Mouse (Mus musculus) lung, adult 2 months (tissue): ENCODE measurements at regions not wholly inside any gene's neighbourhood (a gene's known extent, or its start where the extent isn't known, plus 50 kb on each side); places are given as distances from the start of the nearest gene placed in this dataset.

ENCODE experiments used
- DNase-seq: peaks from one replicate; pipeline ENCODE4 v3.0.0; 2022
- H3K4me1 ChIP-seq: fragments of 200-500 bp; 2 replicates; pipeline ENCODE4 v1.6.1; 2011; ENCODE audit warnings: low read length; ENCODE audit not compliant: control insufficient read depth, insufficient read depth
- H3K4me3 ChIP-seq: fragments of 200-500 bp; replicated peaks from 2 replicates; pipeline ENCODE3; 2011; ENCODE audit warnings: low read depth, mild to moderate bottlenecking, control low read depth, low read length; ENCODE audit errors: extremely low read depth
- CTCF ChIP-seq: fragments of 200-500 bp; IDR thresholded peaks from 2 replicates; pipeline ENCODE4 v1.5.1; 2011; ENCODE audit warnings: mild to moderate bottlenecking, low read length, control low read depth; ENCODE audit not compliant: insufficient read depth
- POLR2A ChIP-seq: fragments of 200-500 bp; IDR thresholded peaks from 2 replicates; pipeline ENCODE4 v1.6.1; 2011; ENCODE audit warnings: low read depth, mild to moderate bottlenecking, control low read depth, low read length, borderline replicate concordance; ENCODE audit errors: extremely low read depth
- WGBS: fragments of 180-500 bp; shearing (Covaris S2); methylation state at CpG from one replicate; pipeline ENCODE4 v1.1.7; 2018; 5-methylcytosine and 5-hydroxymethylcytosine counted together

- 76% methylated on average over 17 of the region's 17 CpGs for WGBS
- TF ChIP-seq POLR2A (no peak), CTCF (no peak)
- no peak for DNase-seq
These were observed 131.2 kb upstream of the Dyrk2 start for GRCm38 (mm10) chr10:119001000-119001780.

GRCm38 (mm10) chr10:118998966-118999365, 129.0 kb upstream of the Dyrk2 start:
- peaks cover 5% of the 10 kb centered on the region; the same call in 1 of the 2 replicates for H3K4me1 ChIP-seq
- TF ChIP-seq POLR2A = no peak
- no peak for TF ChIP-seq CTCF
- 70% methylated on average over 6 of the region's 6 CpGs for WGBS
- DNase-seq = no peak
- no peak overlapping the region for H3K4me3 ChIP-seq

More at GRCm38 (mm10) chr10:119001000-119001780, 131.2 kb upstream of the Dyrk2 start:
- Histone ChIP-seq H3K4me3 (no peak overlapping the region), H3K4me1 (peaks cover 3% of the 10 kb centered on the region; the same call in 1 of the 2 replicates)

GRCm38 (mm10) chr10:118997034-118997433, 127.0 kb upstream of the Dyrk2 start:
- Histone ChIP-seq H3K4me1 (peaks cover 2% of the 10 kb centered on the region; the same call in 1 of the 2 replicates), H3K4me3 (no peak overlapping the region)
- 85% methylated on average over 2 of the region's 2 CpGs for WGBS
- no peak for DNase-seq
- no peak for TF ChIP-seq CTCF
- TF ChIP-seq POLR2A = no peak

DNA sequence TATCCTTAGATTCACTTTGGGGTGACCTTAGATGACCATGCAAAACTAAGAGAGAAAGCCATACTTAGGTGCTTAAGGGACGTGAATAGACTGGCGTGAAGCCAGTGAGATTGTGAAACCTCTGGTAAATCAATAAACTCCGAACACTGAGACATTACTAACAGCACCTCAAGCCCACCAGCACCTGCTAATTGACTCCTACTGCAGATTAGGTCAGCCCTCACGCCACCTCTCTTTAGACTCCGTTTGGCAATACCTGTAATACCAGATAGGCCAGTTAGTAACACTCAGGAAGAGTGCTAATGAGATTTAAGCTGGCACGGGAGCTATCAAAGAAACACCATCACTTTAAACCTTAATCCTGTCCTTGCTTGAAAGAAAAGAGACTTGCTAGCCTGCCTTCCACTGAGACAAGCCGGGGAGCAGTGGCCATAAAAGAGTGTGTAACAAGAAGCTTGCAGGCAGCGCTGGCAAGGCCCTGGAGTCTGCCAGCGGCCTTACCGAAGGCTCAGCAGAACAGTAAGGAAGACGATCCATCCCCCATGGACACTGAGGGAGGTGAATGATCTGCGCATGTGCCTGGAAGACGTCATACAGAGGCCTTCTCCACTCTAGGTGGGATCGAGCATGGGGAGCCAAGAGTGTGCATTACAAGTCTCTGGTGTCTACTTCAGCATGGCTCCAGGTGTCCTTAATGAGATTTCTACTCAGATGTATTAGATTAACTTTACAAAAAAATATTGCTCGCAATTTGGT, 124.0 kb upstream of the Dyrk2 start:
- WGBS = 69% methylated on average over 15 of the region's 15 CpGs
- peaks cover 2% of the 10 kb centered on the region; the same call in 1 of the 2 replicates for H3K4me1 ChIP-seq
- H3K4me3 ChIP-seq = no peak overlapping the region
- no peak for TF ChIP-seq POLR2A
- no peak for TF ChIP-seq CTCF
- no peak for DNase-seq

- WGBS = 60% methylated on average over 7 of the region's 7 CpGs
- H3K4me3 ChIP-seq = no peak overlapping the region
- TF ChIP-seq CTCF = no peak
- no peak for TF ChIP-seq POLR2A
- 0 out of 2 replicates have a peak, but pooled peaks cover 2% of the 10 kb centered on the region for H3K4me1 ChIP-seq
- DNase-seq = no peak
These were observed 121.2 kb upstream of the Dyrk2 start for GRCm38 (mm10) chr10:118991213-118991612.

- no peak for DNase-seq
- Histone ChIP-seq H3K4me3 (no peak overlapping the region), H3K4me1 (0 out of 2 replicates have a peak, but pooled peaks cover 2% of the 10 kb centered on the region)
- TF ChIP-seq POLR2A = no peak
- TF ChIP-seq CTCF = no peak
- 66% methylated on average over 6 of the region's 6 CpGs for whole genome bisulfite sequencing
These were observed 120.5 kb upstream of the Dyrk2 start for GRCm38 (mm10) chr10:118990500-118990899.

DNA sequence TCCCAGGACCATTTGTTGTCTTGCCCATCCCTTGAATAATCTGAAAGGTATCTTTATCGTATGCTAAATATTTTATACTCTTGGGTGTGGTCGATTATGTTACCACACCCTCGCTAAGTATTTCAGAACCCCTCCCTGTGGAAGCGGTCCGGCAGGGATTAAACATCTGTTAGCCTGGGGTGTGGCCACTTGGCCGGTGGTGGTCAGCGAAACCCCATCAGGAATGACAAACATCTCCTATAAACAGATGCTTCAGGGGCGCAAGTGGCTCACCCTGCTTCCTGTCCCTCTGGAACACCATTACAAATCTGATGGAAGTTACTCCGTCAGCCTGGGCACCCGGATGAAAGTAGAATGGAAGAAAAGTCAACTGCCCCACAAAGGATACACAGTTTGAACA, 119.8 kb upstream of the Dyrk2 start:
- Histone ChIP-seq H3K4me1 (0 out of 2 replicates have a peak, but pooled peaks cover 2% of the 10 kb centered on the region), H3K4me3 (no peak overlapping the region)
- 54% methylated on average over 10 of the region's 10 CpGs for WGBS
- TF ChIP-seq POLR2A (no peak), CTCF (no peak)
- DNase-seq = no peak

GRCm38 (mm10) chr10:118988249-118988648, 118.2 kb upstream of the Dyrk2 start:
- H3K4me1 ChIP-seq = no peaks in the 10 kb centered on the region
- 71% methylated on average over 6 of the region's 6 CpGs for WGBS
- no peak for TF ChIP-seq POLR2A
- no peak for TF ChIP-seq CTCF
- no peak for DNase-seq
- no peak overlapping the region for H3K4me3 ChIP-seq

DNA sequence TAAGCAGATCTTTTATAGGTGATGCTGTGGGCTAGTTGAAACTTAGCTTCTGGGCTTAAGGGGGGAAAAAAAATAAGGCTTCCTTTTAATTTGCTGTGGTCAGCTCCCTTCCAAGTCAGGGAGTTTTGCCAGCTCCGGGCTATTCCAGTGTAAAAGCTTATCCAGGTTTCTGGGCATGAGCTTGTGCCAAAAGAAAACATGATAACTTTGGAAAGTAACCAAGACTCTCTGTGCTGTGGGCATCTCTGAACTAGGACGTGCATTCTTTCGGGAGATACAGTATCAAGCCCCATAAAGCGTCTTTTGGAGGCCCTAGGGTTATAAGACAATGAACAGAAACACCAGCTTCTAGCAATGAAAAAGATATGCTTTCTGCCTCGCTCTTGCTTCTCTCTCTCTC, 114.6 kb upstream of the Dyrk2 start:
- Histone ChIP-seq H3K4me3 (no peak overlapping the region), H3K4me1 (no peaks in the 10 kb centered on the region)
- TF ChIP-seq POLR2A = no peak
- no peak for TF ChIP-seq CTCF
- DNase-seq = no peak
- 80% methylated on average over 5 of the region's 5 CpGs for WGBS
